Mouse (Mus musculus): ENCODE measurements around the gene Txn1. TPM values are rescaled to one million over a fixed set of nuclear protein-coding genes. Genes with fewer than 3 reads are reported as not detected.

Gene Txn1
- polyA plus RNA-seq, 1 experiment from 2014 or later: 408 TPM

- no peak overlapping the region for H3K4me3 ChIP-seq (ENCODE audit: low read depth, low read length)
- 20% methylated on average over 1 of the region's 1 CpGs for WGBS
- H3K4me1 ChIP-seq (ENCODE audit: control insufficient read depth, insufficient read depth, low read length): no peaks in the 10 kb centered on the region
- H3K4me2 ChIP-seq: no peak overlapping the region
- H3K9me3 ChIP-seq (ENCODE audit: control insufficient read depth, low read length): no peaks in the 10 kb centered on the region
- ATAC-seq (ENCODE audit: low FRiP score) (no peak), DNase-seq (ENCODE audit: low spot score, missing footprints) (peak; percentile 79)
- H3K36me3 ChIP-seq (ENCODE audit: control insufficient read depth, insufficient read depth, low read length): no peaks in the 10 kb centered on the region
- no peak overlapping the region for H3K27ac ChIP-seq (ENCODE audit: low read depth, low read length)
- no peak overlapping the region for H3K9ac ChIP-seq (ENCODE audit: low read length)
- no peaks in the 10 kb centered on the region for H3K27me3 ChIP-seq (ENCODE audit: control insufficient read depth, insufficient read depth, low read length)
Observed at GRCm38 (mm10) chr4:57964143-57964542, 7.9 kb upstream of the Txn1 start.

GRCm38 (mm10) chr4:57959056-57959455 lies 2.8 kb upstream of the Txn1 start:
- H3K9ac ChIP-seq (ENCODE audit: low read length): no peak overlapping the region
- no peak for DNase-seq (ENCODE audit: low spot score, missing footprints)
- 90% methylated on average over 8 of the region's 8 CpGs for WGBS

DNA sequence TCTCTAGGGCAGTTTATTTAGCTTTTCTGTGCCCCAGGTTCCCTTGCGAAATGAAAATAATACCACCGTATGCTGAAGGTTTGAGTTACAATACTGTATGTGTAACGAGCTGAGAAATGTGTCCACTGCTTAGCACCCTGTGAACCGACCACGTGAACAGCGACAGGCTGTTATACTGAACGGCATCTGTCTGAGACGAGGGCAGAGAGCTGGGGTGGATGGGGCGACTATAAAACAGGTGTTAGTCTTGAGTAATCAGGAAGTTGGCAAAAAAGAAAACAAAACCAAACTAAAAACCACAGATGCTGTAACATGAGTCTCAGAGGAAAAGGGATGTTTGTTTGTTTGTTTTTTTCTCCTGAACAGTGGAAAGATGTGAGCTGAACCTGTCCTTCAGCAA lies 1.9 kb upstream of the Txn1 start:
- H3K27me3 ChIP-seq (ENCODE audit: control insufficient read depth, insufficient read depth, low read length): no peaks in the 10 kb centered on the region
- H3K36me3 ChIP-seq (ENCODE audit: control insufficient read depth, insufficient read depth, low read length): no peaks in the 10 kb centered on the region
- no peak overlapping the region for H3K27ac ChIP-seq (ENCODE audit: low read depth, low read length)
- H3K4me2 ChIP-seq: no peak overlapping the region
- H3K4me3 ChIP-seq (ENCODE audit: low read depth, low read length): no peak overlapping the region
- H3K9ac ChIP-seq (ENCODE audit: low read length): no peak overlapping the region
- no peaks in the 10 kb centered on the region for H3K9me3 ChIP-seq (ENCODE audit: control insufficient read depth, low read length)
- peak; percentile 79 for DNase-seq (ENCODE audit: low spot score, missing footprints)
- WGBS: 83% methylated on average over 9 of the region's 9 CpGs
- H3K4me1 ChIP-seq (ENCODE audit: control insufficient read depth, insufficient read depth, low read length): peaks cover 11% of the 10 kb centered on the region
- no peak for ATAC-seq (ENCODE audit: low FRiP score)

More at GRCm38 (mm10) chr4:57959056-57959455, 2.8 kb upstream of the Txn1 start:
- Histone ChIP-seq H3K27ac (ENCODE audit: low read depth, low read length) (no peak overlapping the region), H3K4me2 (no peak overlapping the region), H3K36me3 (ENCODE audit: control insufficient read depth, insufficient read depth, low read length) (no peaks in the 10 kb centered on the region), H3K4me1 (ENCODE audit: control insufficient read depth, insufficient read depth, low read length) (peaks cover 11% of the 10 kb centered on the region), H3K4me3 (ENCODE audit: low read depth, low read length) (no peak overlapping the region), H3K9me3 (ENCODE audit: control insufficient read depth, low read length) (no peaks in the 10 kb centered on the region), H3K27me3 (ENCODE audit: control insufficient read depth, insufficient read depth, low read length) (no peaks in the 10 kb centered on the region)
- no peak for ATAC-seq (ENCODE audit: low FRiP score)

DNA sequence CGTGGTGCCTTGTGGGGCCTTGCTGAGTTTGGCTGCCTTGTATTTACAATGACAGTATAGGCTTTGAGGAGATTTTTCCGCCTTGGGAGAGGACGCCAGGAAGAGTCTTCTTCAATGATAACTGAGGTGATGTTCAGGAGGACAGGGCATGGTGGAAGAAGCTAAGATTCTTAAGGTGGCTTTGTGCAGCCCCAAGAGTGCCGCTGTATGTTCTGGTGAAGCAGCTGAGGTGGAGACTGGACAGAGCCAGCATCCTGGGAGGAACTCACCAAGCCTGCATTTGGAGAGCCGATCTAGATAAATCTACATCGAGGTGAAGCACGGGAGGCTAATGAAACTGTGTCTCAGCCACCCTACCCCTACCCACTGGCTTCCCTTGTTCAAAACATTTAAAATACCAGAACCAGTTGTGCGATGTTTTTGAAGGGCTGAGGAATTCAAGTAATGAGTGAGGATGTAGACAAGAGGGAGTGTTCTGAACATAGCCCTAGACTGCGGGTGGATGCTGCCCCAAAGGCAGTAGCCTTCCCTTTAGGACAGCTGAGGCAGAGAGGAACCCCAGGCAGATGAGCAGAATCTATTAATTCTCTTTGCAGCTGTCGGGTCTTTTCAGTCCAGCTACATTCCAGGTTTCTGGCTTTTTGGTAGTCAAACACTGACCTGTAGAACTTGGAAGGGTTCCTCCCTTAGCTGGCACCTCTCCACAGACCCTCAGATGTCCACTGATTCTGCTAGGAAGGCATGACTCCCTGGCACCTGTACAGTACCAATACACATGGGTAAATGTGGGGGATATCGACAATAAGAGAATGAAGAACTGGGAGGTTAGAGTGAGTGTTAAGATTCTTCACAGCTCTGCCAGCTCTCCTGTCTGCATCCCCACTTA lies 1.2 kb upstream of the Txn1 start:
- WGBS: 57% methylated on average over 11 of the region's 11 CpGs
- DNase-seq (ENCODE audit: low spot score, missing footprints) (no peak), ATAC-seq (ENCODE audit: low FRiP score) (no peak)
- peak overlapping the region; percentile 69 for H3K4me2 ChIP-seq
- peaks cover 11% of the 10 kb centered on the region for H3K4me1 ChIP-seq (ENCODE audit: control insufficient read depth, insufficient read depth, low read length)
- peak overlapping the region; percentile 61; the same call in 1 of the 2 replicates for H3K9ac ChIP-seq (ENCODE audit: low read length)
- peak overlapping the region; percentile 67; the same call in 1 of the 2 replicates for H3K27ac ChIP-seq (ENCODE audit: low read depth, low read length)
- H3K27me3 ChIP-seq (ENCODE audit: control insufficient read depth, insufficient read depth, low read length): no peaks in the 10 kb centered on the region
- H3K4me3 ChIP-seq (ENCODE audit: low read depth, low read length): peak overlapping the region; percentile 78; the same call in 1 of the 2 replicates
- no peaks in the 10 kb centered on the region for H3K9me3 ChIP-seq (ENCODE audit: control insufficient read depth, low read length)
- no peaks in the 10 kb centered on the region; the same call in 1 of the 2 replicates for H3K36me3 ChIP-seq (ENCODE audit: control insufficient read depth, insufficient read depth, low read length)

DNA sequence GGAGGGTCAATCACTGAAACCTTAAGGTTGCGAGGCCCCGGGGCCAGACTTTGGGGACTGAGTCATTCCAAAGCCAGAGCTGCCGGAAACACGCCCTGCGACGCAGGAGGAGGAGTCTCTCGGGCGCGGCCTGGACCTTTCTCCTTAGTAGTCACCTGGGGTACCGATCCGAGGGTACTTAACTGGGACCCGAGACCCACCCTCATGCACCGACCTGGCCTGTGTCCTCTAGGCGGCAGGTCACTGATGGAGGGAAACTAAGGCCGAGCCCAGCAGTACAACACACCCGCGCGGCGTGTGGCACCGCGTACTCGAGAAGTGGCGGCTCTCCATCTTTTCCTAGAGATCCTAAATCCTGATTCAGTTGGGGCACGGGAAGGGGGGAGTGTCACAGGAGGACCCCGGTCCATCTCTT lies 660 bp downstream of the Txn1 start:
- Histone ChIP-seq H3K27me3 (ENCODE audit: control insufficient read depth, insufficient read depth, low read length) (no peaks in the 10 kb centered on the region), H3K27ac (ENCODE audit: low read depth, low read length) (peak overlapping the region; percentile 67), H3K9ac (ENCODE audit: low read length) (peak overlapping the region; percentile 86), H3K4me1 (ENCODE audit: control insufficient read depth, insufficient read depth, low read length) (peaks cover 11% of the 10 kb centered on the region), H3K36me3 (ENCODE audit: control insufficient read depth, insufficient read depth, low read length) (peaks cover 18% of the 10 kb centered on the region), H3K4me3 (ENCODE audit: low read depth, low read length) (peak overlapping the region; percentile 78), H3K9me3 (ENCODE audit: control insufficient read depth, low read length) (peaks cover 3% of the 10 kb centered on the region; the same call in 1 of the 2 replicates), H3K4me2 (peak overlapping the region; percentile 70)
- ATAC-seq (ENCODE audit: low FRiP score): peak; percentile 31
- WGBS: under 1% methylated on average over 25 of the region's 25 CpGs
- no peak for DNase-seq (ENCODE audit: low spot score, missing footprints)

- H3K4me1 ChIP-seq (ENCODE audit: control insufficient read depth, insufficient read depth, low read length): peaks cover 11% of the 10 kb centered on the region
- ATAC-seq (ENCODE audit: low FRiP score): no peak
- H3K9me3 ChIP-seq (ENCODE audit: control insufficient read depth, low read length): peaks cover 3% of the 10 kb centered on the region; the same call in 1 of the 2 replicates
- H3K27me3 ChIP-seq (ENCODE audit: control insufficient read depth, insufficient read depth, low read length): no peaks in the 10 kb centered on the region
- H3K4me3 ChIP-seq (ENCODE audit: low read depth, low read length): peak overlapping the region; percentile 78
- peak overlapping the region; percentile 86 for H3K9ac ChIP-seq (ENCODE audit: low read length)
- no peak for DNase-seq (ENCODE audit: low spot score, missing footprints)
- H3K4me2 ChIP-seq: peak overlapping the region; percentile 70
- WGBS: 73% methylated on average over 8 of the region's 8 CpGs
- peaks cover 24% of the 10 kb centered on the region for H3K36me3 ChIP-seq (ENCODE audit: control insufficient read depth, insufficient read depth, low read length)
- no peak overlapping the region for H3K27ac ChIP-seq (ENCODE audit: low read depth, low read length)
Observed at GRCm38 (mm10) chr4:57954991-57955390, 1.2 kb downstream of the Txn1 start.

DNA sequence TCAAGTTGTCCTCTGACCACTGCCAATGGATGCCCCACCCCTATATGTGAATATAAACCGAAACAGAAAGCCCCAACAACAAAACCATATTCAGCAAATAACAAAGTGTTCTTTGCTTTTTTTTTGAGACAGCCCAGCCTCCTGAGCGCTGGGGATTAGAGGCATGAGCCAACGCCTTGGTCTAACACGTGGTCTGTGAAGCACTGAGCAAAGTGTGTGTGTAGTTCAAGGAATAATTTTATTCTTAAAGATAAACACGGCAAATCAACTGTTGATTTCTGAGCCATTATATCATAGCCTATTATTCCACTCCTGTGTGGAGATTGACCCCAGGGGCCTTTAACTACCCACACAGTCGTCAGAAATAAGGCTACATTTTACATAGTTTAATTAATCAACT lies 1.6 kb downstream of the Txn1 start:
- peaks cover 3% of the 10 kb centered on the region; the same call in 1 of the 2 replicates for H3K9me3 ChIP-seq (ENCODE audit: control insufficient read depth, low read length)
- H3K4me2 ChIP-seq: peak overlapping the region; percentile 70
- H3K4me1 ChIP-seq (ENCODE audit: control insufficient read depth, insufficient read depth, low read length): peaks cover 11% of the 10 kb centered on the region
- WGBS: 79% methylated on average over 6 of the region's 6 CpGs
- no peak overlapping the region for H3K9ac ChIP-seq (ENCODE audit: low read length)
- no peaks in the 10 kb centered on the region for H3K27me3 ChIP-seq (ENCODE audit: control insufficient read depth, insufficient read depth, low read length)
- ATAC-seq (ENCODE audit: low FRiP score): no peak
- H3K27ac ChIP-seq (ENCODE audit: low read depth, low read length): no peak overlapping the region
- DNase-seq (ENCODE audit: low spot score, missing footprints): no peak
- peaks cover 26% of the 10 kb centered on the region for H3K36me3 ChIP-seq (ENCODE audit: control insufficient read depth, insufficient read depth, low read length)
- peak overlapping the region; percentile 78; the same call in 1 of the 2 replicates for H3K4me3 ChIP-seq (ENCODE audit: low read depth, low read length)

- WGBS: 93% methylated on average over 7 of the region's 7 CpGs
- ATAC-seq (ENCODE audit: low FRiP score): no peak
- Histone ChIP-seq H3K36me3 (ENCODE audit: control insufficient read depth, insufficient read depth, low read length) (peaks cover 26% of the 10 kb centered on the region), H3K9me3 (ENCODE audit: control insufficient read depth, low read length) (peaks cover 3% of the 10 kb centered on the region; the same call in 1 of the 2 replicates), H3K9ac (ENCODE audit: low read length) (no peak overlapping the region), H3K27me3 (ENCODE audit: control insufficient read depth, insufficient read depth, low read length) (no peaks in the 10 kb centered on the region), H3K27ac (ENCODE audit: low read depth, low read length) (no peak overlapping the region), H3K4me1 (ENCODE audit: control insufficient read depth, insufficient read depth, low read length) (peaks cover 11% of the 10 kb centered on the region), H3K4me2 (no peak overlapping the region), H3K4me3 (ENCODE audit: low read depth, low read length) (no peak overlapping the region)
- DNase-seq (ENCODE audit: low spot score, missing footprints): no peak
Observed at GRCm38 (mm10) chr4:57953796-57954195, 2.4 kb downstream of the Txn1 start.

DNA sequence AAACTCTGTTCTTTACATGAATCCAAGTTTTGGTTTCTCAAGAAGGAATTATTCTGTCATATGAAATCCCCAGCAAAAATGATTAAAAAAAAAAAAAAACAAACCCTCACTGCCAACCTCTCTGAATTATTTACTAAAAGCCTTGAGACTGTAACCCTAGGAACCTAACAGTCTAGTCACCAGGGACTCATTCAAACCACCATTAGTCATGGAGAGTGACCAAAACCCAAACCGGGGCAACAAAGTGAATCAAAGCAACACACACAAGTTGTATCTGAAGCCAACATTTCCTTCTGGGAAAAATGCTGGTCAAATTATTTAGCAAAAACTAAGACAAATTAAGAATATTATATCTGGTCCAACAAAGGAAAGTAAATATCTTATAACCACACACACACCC lies 3.3 kb downstream of the Txn1 start:
- no peaks in the 10 kb centered on the region for H3K27me3 ChIP-seq (ENCODE audit: control insufficient read depth, insufficient read depth, low read length)
- peaks cover 29% of the 10 kb centered on the region for H3K36me3 ChIP-seq (ENCODE audit: control insufficient read depth, insufficient read depth, low read length)
- no peak overlapping the region for H3K4me2 ChIP-seq
- no peak overlapping the region for H3K4me3 ChIP-seq (ENCODE audit: low read depth, low read length)
- H3K9ac ChIP-seq (ENCODE audit: low read length): no peak overlapping the region
- 90% methylated on average over 1 of the region's 1 CpGs for WGBS
- DNase-seq (ENCODE audit: low spot score, missing footprints) (no peak), ATAC-seq (ENCODE audit: low FRiP score) (no peak)
- no peak overlapping the region for H3K27ac ChIP-seq (ENCODE audit: low read depth, low read length)
- H3K9me3 ChIP-seq (ENCODE audit: control insufficient read depth, low read length): peaks cover 3% of the 10 kb centered on the region; the same call in 1 of the 2 replicates
- peaks cover 11% of the 10 kb centered on the region for H3K4me1 ChIP-seq (ENCODE audit: control insufficient read depth, insufficient read depth, low read length)

All from midbrain, embryonic 11.5 days (tissue).